Mouse (Mus musculus) ES-E14 (cell line): ENCODE measurements around the gene Mettl15.

Source experiments
- CHD2 ChIP-seq: IDR thresholded peaks from 2 replicates; pipeline ENCODE4 v1.6.1; 2014; ENCODE audit warnings: mild to moderate bottlenecking, low read depth, low read length, inconsistent platforms
- ZC3H11A ChIP-seq: IDR thresholded peaks from 2 replicates; pipeline ENCODE4 v1.6.1; 2012; ENCODE audit warnings: low read depth, mild to moderate bottlenecking, inconsistent platforms, low read length, borderline replicate concordance

DNA sequence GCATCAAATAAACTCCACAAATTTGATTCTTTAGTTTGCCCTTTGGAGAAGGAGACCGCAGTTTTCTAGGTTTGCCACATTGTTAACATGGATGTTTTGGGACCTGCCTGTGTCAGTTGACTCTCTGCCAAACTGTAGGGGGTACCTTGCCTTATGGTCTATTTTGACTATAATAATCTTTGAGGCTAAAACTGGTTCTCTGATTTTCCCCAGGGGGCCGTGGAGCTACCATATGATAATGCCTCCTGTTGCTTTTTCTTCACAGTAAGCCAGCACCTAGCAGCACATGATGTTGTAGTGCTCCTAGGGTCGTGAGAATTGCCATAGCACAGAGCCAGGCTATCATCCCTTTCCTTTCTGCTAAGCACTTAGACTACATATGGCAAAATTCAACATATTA lies 21.7 kb upstream of the Mettl15 start:
- TF ChIP-seq CHD2 (no peak), ZC3H11A (no peak)
